Mouse (Mus musculus) hindbrain, embryonic 12.5 days (tissue): ENCODE results near the gene Ppm1l. TPM values are rescaled to one million over a fixed set of nuclear protein-coding genes. Genes with fewer than 3 reads are reported as not detected.

ENCODE experiments used
- ATAC-seq: fragments of 200-750 bp; cut with Nextera tagmentation; 2 replicates; pipeline ENCODE4 v1.8.0; 2017; ENCODE audit warnings: moderate TSS enrichment; ENCODE audit not compliant: low FRiP score
- H3K27ac ChIP-seq: fragments of 300-500 bp; sonication (generic); 2 replicates; pipeline ENCODE4 v1.5.1; 2016; ENCODE audit warnings: mild to moderate bottlenecking
- H3K27me3 ChIP-seq: fragments of 300-500 bp; sonication (generic); 2 replicates; pipeline ENCODE4 v1.6.1; 2016; ENCODE audit warnings: mild to moderate bottlenecking
- H3K36me3 ChIP-seq: fragments of 300-500 bp; sonication (generic); 2 replicates; pipeline ENCODE4 v1.6.1; 2016; ENCODE audit warnings: mild to moderate bottlenecking
- H3K4me1 ChIP-seq: fragments of 300-500 bp; sonication (generic); 2 replicates; pipeline ENCODE4 v1.6.1; 2016
- H3K4me2 ChIP-seq: fragments of 300-500 bp; sonication (generic); replicated peaks from 2 replicates; pipeline ENCODE4 v1.6.1; 2016; ENCODE audit warnings: mild to moderate bottlenecking
- H3K4me3 ChIP-seq: fragments of 300-500 bp; sonication (generic); 2 replicates; pipeline ENCODE4 v1.5.1; 2016; ENCODE audit warnings: mild to moderate bottlenecking
- H3K9ac ChIP-seq: fragments of 300-500 bp; sonication (generic); 2 replicates; pipeline ENCODE4 v1.6.1; 2016; ENCODE audit warnings: mild to moderate bottlenecking, moderate library complexity
- H3K9me3 ChIP-seq: fragments of 300-500 bp; sonication (generic); replicated peaks from 2 replicates; pipeline ENCODE4 v1.6.1; 2016; ENCODE audit warnings: mild to moderate bottlenecking
- WGBS: fragments of 180-500 bp; shearing (Covaris S2); methylation state at CpG from one replicate; pipeline ENCODE4 v1.1.7; 2016; 5-methylcytosine and 5-hydroxymethylcytosine counted together
- polyA plus RNA-seq: library from polyadenylated mRNA; unstranded; fragments of >200 nt; fragmentation: Nextera tagmentation; extraction: Ambion mirVana; gene quantifications from 2 replicates; pipeline ENCODE4 v1.2.1, GENCODE M21; 2016

The Ppm1l gene
- polyA plus RNA-seq, 1 experiment from 2014 or later, result 23.3 TPM

GRCm38 (mm10) chr3:69575577-69575976 is 258.9 kb downstream of the Ppm1l start:
- no peak for ATAC-seq
- H3K4me1 ChIP-seq, result no peaks in the 10 kb centered on the region
- peaks cover 35% of the 10 kb centered on the region for H3K36me3 ChIP-seq
- no peaks in the 10 kb centered on the region for H3K27me3 ChIP-seq
- H3K9ac ChIP-seq, result no peak overlapping the region
- H3K9me3 ChIP-seq, result no peaks in the 10 kb centered on the region
- no peak overlapping the region for H3K4me3 ChIP-seq
- 95% methylated on average over 11 of the region's 11 CpGs for WGBS
- H3K27ac ChIP-seq, result no peak overlapping the region
- no peak overlapping the region for H3K4me2 ChIP-seq

- H3K9me3 ChIP-seq, result no peaks in the 10 kb centered on the region
- no peak for ATAC-seq
- no peaks in the 10 kb centered on the region for H3K4me1 ChIP-seq
- H3K27me3 ChIP-seq, result no peaks in the 10 kb centered on the region
- no peak overlapping the region for H3K27ac ChIP-seq
- H3K36me3 ChIP-seq, result peaks cover 35% of the 10 kb centered on the region
- H3K4me3 ChIP-seq, result no peak overlapping the region
- WGBS, result 90% methylated on average over 3 of the region's 3 CpGs
- no peak overlapping the region for H3K9ac ChIP-seq
- H3K4me2 ChIP-seq, result no peak overlapping the region
These were observed 260.1 kb downstream of the Ppm1l start for GRCm38 (mm10) chr3:69576715-69577114.

GRCm38 (mm10) chr3:69578791-69579190 is 262.1 kb downstream of the Ppm1l start:
- Histone ChIP-seq H3K4me1 (no peaks in the 10 kb centered on the region), H3K4me2 (no peak overlapping the region), H3K9me3 (no peaks in the 10 kb centered on the region), H3K27ac (no peak overlapping the region), H3K27me3 (no peaks in the 10 kb centered on the region), H3K9ac (no peak overlapping the region), H3K4me3 (no peak overlapping the region), H3K36me3 (peaks cover 42% of the 10 kb centered on the region)
- ATAC-seq, result no peak
- WGBS, result 95% methylated on average over 1 of the region's 1 CpGs

- no peak for ATAC-seq
- 93% methylated on average over 1 of the region's 1 CpGs for WGBS
- no peak overlapping the region for H3K27ac ChIP-seq
- no peak overlapping the region for H3K4me3 ChIP-seq
- H3K4me2 ChIP-seq, result no peak overlapping the region
- H3K36me3 ChIP-seq, result peaks cover 11% of the 10 kb centered on the region; the same call in 1 of the 2 replicates
- H3K27me3 ChIP-seq, result no peaks in the 10 kb centered on the region
- no peaks in the 10 kb centered on the region for H3K9me3 ChIP-seq
- peaks cover 4% of the 10 kb centered on the region; the same call in 1 of the 2 replicates for H3K4me1 ChIP-seq
- no peak overlapping the region for H3K9ac ChIP-seq
These were observed 267.1 kb downstream of the Ppm1l start for GRCm38 (mm10) chr3:69583798-69584197.

- WGBS, result 53% methylated on average over 10 of the region's 10 CpGs
- H3K4me2 ChIP-seq, result no peak overlapping the region
- H3K36me3 ChIP-seq, result peaks cover 3% of the 10 kb centered on the region; the same call in 1 of the 2 replicates
- ATAC-seq, result no peak
- no peaks in the 10 kb centered on the region for H3K27me3 ChIP-seq
- H3K27ac ChIP-seq, result no peak overlapping the region
- H3K9ac ChIP-seq, result no peak overlapping the region
- H3K4me3 ChIP-seq, result no peak overlapping the region
- H3K9me3 ChIP-seq, result no peaks in the 10 kb centered on the region
- H3K4me1 ChIP-seq, result peaks cover 4% of the 10 kb centered on the region; the same call in 1 of the 2 replicates
These were observed 271.6 kb downstream of the Ppm1l start for GRCm38 (mm10) chr3:69588101-69588760.

- Histone ChIP-seq H3K9ac (no peak overlapping the region), H3K4me1 (peaks cover 5% of the 10 kb centered on the region), H3K27me3 (no peaks in the 10 kb centered on the region), H3K9me3 (no peaks in the 10 kb centered on the region), H3K4me2 (no peak overlapping the region), H3K27ac (no peak overlapping the region), H3K4me3 (no peak overlapping the region), H3K36me3 (no peaks in the 10 kb centered on the region)
- ATAC-seq, result no peak
- 90% methylated on average over 8 of the region's 8 CpGs for WGBS
These were observed 276.8 kb downstream of the Ppm1l start for GRCm38 (mm10) chr3:69593426-69593825.

- no peak for ATAC-seq
- 76% methylated on average over 9 of the region's 9 CpGs for whole genome bisulfite sequencing
- no peak overlapping the region for H3K9ac ChIP-seq
These were observed 277.4 kb downstream of the Ppm1l start for GRCm38 (mm10) chr3:69594071-69594470.

GRCm38 (mm10) chr3:69596116-69596515 is 279.5 kb downstream of the Ppm1l start:
- H3K9me3 ChIP-seq, result no peaks in the 10 kb centered on the region
- no peaks in the 10 kb centered on the region for H3K36me3 ChIP-seq
- H3K27me3 ChIP-seq, result no peaks in the 10 kb centered on the region
- H3K4me3 ChIP-seq, result no peak overlapping the region
- ATAC-seq, result no peak
- no peak overlapping the region for H3K27ac ChIP-seq
- WGBS, result 90% methylated on average over 3 of the region's 3 CpGs
- H3K9ac ChIP-seq, result no peak overlapping the region
- peaks cover 4% of the 10 kb centered on the region for H3K4me1 ChIP-seq
- H3K4me2 ChIP-seq, result no peak overlapping the region

More at GRCm38 (mm10) chr3:69594071-69594470, 277.4 kb downstream of the Ppm1l start:
- Histone ChIP-seq H3K4me2 (no peak overlapping the region), H3K27me3 (no peaks in the 10 kb centered on the region), H3K27ac (no peak overlapping the region), H3K9me3 (no peaks in the 10 kb centered on the region), H3K4me1 (peaks cover 4% of the 10 kb centered on the region), H3K4me3 (no peak overlapping the region), H3K36me3 (no peaks in the 10 kb centered on the region)

- 88% methylated on average over 6 of the region's 6 CpGs for WGBS
- no peak for ATAC-seq
- peak overlapping the region; percentile 70 for H3K4me2 ChIP-seq
- peak overlapping the region; percentile 86 for H3K9ac ChIP-seq
- H3K4me1 ChIP-seq, result peaks cover 4% of the 10 kb centered on the region
- no peaks in the 10 kb centered on the region for H3K36me3 ChIP-seq
- H3K27ac ChIP-seq, result no peak overlapping the region
- peak overlapping the region; percentile 73 for H3K4me3 ChIP-seq
- no peaks in the 10 kb centered on the region for H3K27me3 ChIP-seq
- H3K9me3 ChIP-seq, result no peaks in the 10 kb centered on the region
These were observed 280.6 kb downstream of the Ppm1l start for GRCm38 (mm10) chr3:69597211-69597610.

GRCm38 (mm10) chr3:69597816-69598215 is 281.2 kb downstream of the Ppm1l start:
- WGBS, result 9% methylated on average over 7 of the region's 7 CpGs
- H3K27me3 ChIP-seq, result no peaks in the 10 kb centered on the region
- peak overlapping the region; percentile 86 for H3K9ac ChIP-seq
- H3K4me3 ChIP-seq, result peak overlapping the region; percentile 73
- H3K36me3 ChIP-seq, result no peaks in the 10 kb centered on the region
- H3K9me3 ChIP-seq, result no peaks in the 10 kb centered on the region
- H3K27ac ChIP-seq, result peak overlapping the region; percentile 67
- H3K4me2 ChIP-seq, result peak overlapping the region; percentile 70
- no peak for ATAC-seq
- H3K4me1 ChIP-seq, result peaks cover 4% of the 10 kb centered on the region

- no peaks in the 10 kb centered on the region for H3K36me3 ChIP-seq
- under 1% methylated on average over 80 of the region's 99 CpGs for WGBS
- H3K9me3 ChIP-seq, result no peaks in the 10 kb centered on the region
- ATAC-seq, result peak; percentile 91
- H3K9ac ChIP-seq, result peak within 1 kb of the TSS; percentile 86
- H3K4me1 ChIP-seq, result peaks cover 4% of the 10 kb centered on the region
- peak within 1 kb of the TSS; percentile 73 for H3K4me3 ChIP-seq
- H3K27ac ChIP-seq, result peak within 1 kb of the TSS; percentile 67
- H3K4me2 ChIP-seq, result peak within 1 kb of the TSS; percentile 70
- H3K27me3 ChIP-seq, result no peaks in the 10 kb centered on the region
These were observed 281.9 kb downstream of the Ppm1l start, which contains the start of gene B3galnt1 for GRCm38 (mm10) chr3:69598261-69599165. TSS of gene B3galnt1 (minus strand) at chr3:69598960.

GRCm38 (mm10) chr3:69599166-69599500 is 282.5 kb downstream of the Ppm1l start:
- peak overlapping the region; percentile 86 for H3K9ac ChIP-seq
- H3K9me3 ChIP-seq, result no peaks in the 10 kb centered on the region
- peak; percentile 48 for ATAC-seq
- no peaks in the 10 kb centered on the region for H3K27me3 ChIP-seq
- 14% methylated on average over 5 of the region's 5 CpGs for WGBS
- peak overlapping the region; percentile 70 for H3K4me2 ChIP-seq
- peak overlapping the region; percentile 73 for H3K4me3 ChIP-seq
- peaks cover 4% of the 10 kb centered on the region for H3K4me1 ChIP-seq
- peak overlapping the region; percentile 67 for H3K27ac ChIP-seq
- H3K36me3 ChIP-seq, result no peaks in the 10 kb centered on the region
